Mouse (Mus musculus) testis, adult 2 months (tissue): ENCODE measurements around the gene 4931428F04Rik. TPM values are rescaled to one million over a fixed set of nuclear protein-coding genes. Genes with fewer than 3 reads are reported as not detected.

Experiments used
- H3K27ac ChIP-seq: fragments of 200-500 bp; 2 replicates; pipeline ENCODE4 v1.5.1; 2012; ENCODE audit warnings: low read depth, low read length; ENCODE audit not compliant: control insufficient read depth, insufficient read depth
- H3K27me3 ChIP-seq: fragments of 200-500 bp; 2 replicates; pipeline ENCODE4 v1.6.1; 2012; ENCODE audit warnings: mild to moderate bottlenecking, low read length, moderate library complexity; ENCODE audit not compliant: control insufficient read depth, insufficient read depth
- H3K36me3 ChIP-seq: fragments of 200-500 bp; 2 replicates; pipeline ENCODE4 v1.6.1; 2012; ENCODE audit warnings: mild to moderate bottlenecking, low read length; ENCODE audit not compliant: control insufficient read depth, insufficient read depth
- H3K4me1 ChIP-seq: fragments of 200-500 bp; 2 replicates; pipeline ENCODE4 v1.6.1; 2012; ENCODE audit warnings: low read length; ENCODE audit not compliant: control insufficient read depth, insufficient read depth
- H3K4me3 ChIP-seq: fragments of 200-500 bp; 2 replicates; pipeline ENCODE4 v1.5.1; 2012; ENCODE audit warnings: low read depth, mild to moderate bottlenecking, low read length, moderate library complexity, mixed read lengths; ENCODE audit not compliant: control insufficient read depth
- CTCF ChIP-seq: fragments of 200-500 bp; IDR thresholded peaks from 2 replicates; pipeline ENCODE4 v1.5.1; 2012; ENCODE audit warnings: low read depth, mild to moderate bottlenecking, inconsistent platforms, low read length, moderate library complexity; ENCODE audit not compliant: control insufficient read depth, insufficient read depth, insufficient replicate concordance
- POLR2A ChIP-seq: fragments of 200-500 bp; IDR thresholded peaks from 2 replicates; pipeline ENCODE4 v1.6.1; 2012; ENCODE audit warnings: low read depth, mild to moderate bottlenecking, inconsistent platforms, low read length, moderate library complexity; ENCODE audit not compliant: control insufficient read depth
- polyA plus RNA-seq: library from polyadenylated mRNA; depleted of rRNA; stranded (reverse); fragments of >200 nt; gene quantifications from 2 replicates; pipeline ENCODE4 v1.2.3, GENCODE M21; 2012

The 4931428F04Rik gene
- polyA plus RNA-seq, 1 experiment: 78.2 TPM

- no peak within 1 kb of the TSS for H3K27ac ChIP-seq
- no peak for TF ChIP-seq POLR2A
- TF ChIP-seq CTCF: no peak
- H3K4me1 ChIP-seq: peaks cover 30% of the 10 kb centered on the region
- no peaks in the 10 kb centered on the region for H3K27me3 ChIP-seq
- H3K4me3 ChIP-seq: peak within 1 kb of the TSS; percentile 49
- no peaks in the 10 kb centered on the region for H3K36me3 ChIP-seq
Observed at GRCm38 (mm10) chr8:105269461-105269947, 20.2 kb downstream of the 4931428F04Rik start, which contains the start of gene Hsf4. Hsf4 (plus strand) TSS chr8:105269801.

DNA sequence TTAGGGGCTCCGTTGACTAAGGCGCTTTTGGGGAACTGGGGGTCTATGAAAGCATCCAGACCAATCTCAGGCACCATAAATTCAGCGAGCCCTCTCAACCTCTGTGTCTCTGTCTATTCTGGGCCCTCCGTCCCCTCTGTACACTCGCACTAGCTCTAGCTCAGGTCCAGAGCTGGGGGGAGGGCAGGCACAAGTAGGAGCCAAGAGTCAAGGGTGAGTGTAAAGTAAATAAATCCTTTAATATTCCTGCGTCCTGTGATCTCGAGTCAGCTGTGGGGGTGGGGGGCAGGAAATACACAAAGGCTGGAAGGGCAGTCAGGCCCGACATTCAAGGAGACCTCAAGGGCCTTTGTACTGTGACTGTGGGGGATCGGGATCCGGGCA is 20.6 kb downstream of the 4931428F04Rik start:
- Histone ChIP-seq H3K4me1 (peaks cover 30% of the 10 kb centered on the region), H3K4me3 (peak overlapping the region; percentile 49), H3K36me3 (no peaks in the 10 kb centered on the region), H3K27me3 (no peaks in the 10 kb centered on the region), H3K27ac (no peak overlapping the region)
- TF ChIP-seq POLR2A (no peak), CTCF (no peak)

- Histone ChIP-seq H3K27me3 (no peaks in the 10 kb centered on the region), H3K4me1 (peaks cover 34% of the 10 kb centered on the region), H3K4me3 (peak overlapping the region; percentile 49), H3K27ac (no peak overlapping the region), H3K36me3 (no peaks in the 10 kb centered on the region)
- TF ChIP-seq POLR2A (no peak), CTCF (no peak)
Observed at GRCm38 (mm10) chr8:105268342-105269074, 21.2 kb downstream of the 4931428F04Rik start.

GRCm38 (mm10) chr8:105266775-105267174 is 22.9 kb downstream of the 4931428F04Rik start:
- no peak overlapping the region for H3K27ac ChIP-seq
- no peak overlapping the region for H3K4me3 ChIP-seq
- H3K4me1 ChIP-seq: peaks cover 34% of the 10 kb centered on the region
- TF ChIP-seq CTCF (no peak), POLR2A (no peak)
- no peaks in the 10 kb centered on the region for H3K27me3 ChIP-seq
- H3K36me3 ChIP-seq: no peaks in the 10 kb centered on the region

DNA sequence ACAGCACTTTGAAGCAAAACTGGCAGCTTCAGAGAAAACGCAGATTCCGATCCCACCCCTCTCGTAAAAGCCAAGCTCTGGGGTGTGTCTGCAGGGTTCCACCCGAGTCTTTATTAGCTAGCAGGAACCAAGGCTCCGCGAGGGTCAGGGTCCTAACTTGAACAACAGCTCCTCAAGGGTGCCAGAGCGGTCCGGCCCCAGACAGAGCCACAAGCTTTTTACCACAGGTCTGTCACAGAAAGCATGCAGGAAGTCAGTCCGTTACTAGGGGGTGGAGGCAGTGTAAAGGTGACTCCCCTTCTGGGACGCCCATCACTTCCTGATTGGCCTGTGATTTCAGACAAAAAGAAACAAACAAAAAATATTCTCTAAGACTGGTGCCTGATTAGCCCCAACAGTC is 24.5 kb downstream of the 4931428F04Rik start:
- Histone ChIP-seq H3K36me3 (no peaks in the 10 kb centered on the region), H3K27ac (no peak overlapping the region), H3K4me3 (peak overlapping the region; percentile 6; the same call in 1 of the 2 replicates), H3K4me1 (peaks cover 27% of the 10 kb centered on the region), H3K27me3 (no peaks in the 10 kb centered on the region)
- TF ChIP-seq CTCF: no peak
- TF ChIP-seq POLR2A: no peak

DNA sequence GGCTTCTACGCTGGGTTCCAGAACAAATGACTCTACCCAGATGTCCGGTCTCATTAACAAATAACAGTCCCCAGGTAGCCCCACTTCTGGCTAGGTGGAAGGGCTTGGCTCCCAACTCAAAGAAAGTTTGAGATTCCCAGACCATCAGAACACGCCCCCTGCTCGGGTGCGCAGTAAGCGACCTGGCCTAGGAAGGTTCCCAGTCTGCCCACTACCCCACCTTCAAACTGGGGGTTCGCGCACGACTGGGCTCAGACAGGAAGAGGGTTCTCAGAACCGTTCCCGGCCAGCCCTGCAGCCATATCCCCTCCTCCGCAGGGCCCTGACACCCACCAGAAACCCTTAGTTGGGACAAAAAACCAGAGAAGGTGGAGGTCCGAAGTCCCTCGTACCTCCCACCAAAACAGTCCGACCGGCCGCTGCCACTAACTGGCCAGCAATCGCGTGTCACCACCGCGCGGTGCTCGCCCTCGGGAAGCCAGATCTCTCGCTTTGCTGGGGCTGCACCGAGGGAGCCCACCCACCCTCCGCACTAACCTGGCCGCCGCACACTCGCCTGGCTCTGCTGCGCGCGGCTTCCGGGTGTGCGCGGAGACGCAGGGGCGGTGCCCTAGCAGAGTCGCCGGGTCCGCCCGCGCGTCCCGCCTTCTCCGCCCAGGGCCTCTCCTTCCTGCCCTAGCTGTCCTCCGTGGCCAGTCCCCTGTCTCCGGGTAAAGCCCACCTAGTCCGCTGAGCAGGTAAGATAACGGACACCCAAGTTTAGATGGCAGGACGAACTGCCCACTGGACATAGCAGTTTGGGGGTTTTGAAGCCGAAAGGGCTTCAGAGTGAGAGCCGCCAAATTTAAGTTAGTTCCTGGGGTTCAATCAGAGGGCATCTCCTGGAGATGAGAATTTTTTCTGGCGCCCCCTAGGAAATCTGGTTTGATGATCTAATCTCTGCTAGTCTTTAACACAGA is 25.4 kb downstream of the 4931428F04Rik start, which contains the start of the genes Tradd and Fbxl8:
Gene Tradd (minus strand): TSS at position 586 of the 959 bp plus-strand sequence.
Gene Fbxl8 (plus strand): TSS at position 625 of the 959 bp plus-strand sequence.
- Histone ChIP-seq H3K27me3 (no peaks in the 10 kb centered on the region), H3K27ac (no peak within 1 kb of the TSS), H3K4me1 (peaks cover 22% of the 10 kb centered on the region), H3K4me3 (peak within 1 kb of the TSS; percentile 82), H3K36me3 (no peaks in the 10 kb centered on the region)
- TF ChIP-seq POLR2A (no peak), CTCF (no peak)
